Mouse (Mus musculus) right cerebral cortex, postnatal 4 days (tissue): ENCODE results near the gene Pkd1l2.

Experiments
- DNase-seq: peaks from one replicate; pipeline ENCODE4 v3.0.0-alpha.2; 2022

The Pkd1l2 gene

DNA sequence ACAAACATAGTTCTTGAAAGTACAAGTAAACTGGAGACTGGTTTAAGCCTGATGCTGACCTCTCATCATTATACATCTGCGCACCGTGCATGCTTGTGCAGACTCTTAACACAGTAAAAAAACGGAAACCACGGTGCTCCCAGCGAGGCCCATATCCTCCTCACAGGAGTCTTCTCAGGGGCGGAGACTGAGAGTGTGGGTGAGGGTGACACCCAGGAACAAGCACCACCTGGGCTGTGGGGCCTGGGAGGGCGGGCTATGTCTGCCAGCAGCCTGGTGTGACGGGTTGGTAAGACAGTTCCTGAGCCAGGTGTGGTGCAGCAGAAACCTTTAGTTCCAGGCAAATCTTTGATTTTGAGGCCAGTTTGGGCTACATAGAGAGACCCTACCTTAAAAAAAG lies 129.8 kb downstream of the Pkd1l2 start:
- DNase-seq: no peak

GRCm38 (mm10) chr8:116951778-116952177 lies 130.5 kb downstream of the Pkd1l2 start:
- no peak for DNase-seq

GRCm38 (mm10) chr8:116951369-116951768 lies 130.9 kb downstream of the Pkd1l2 start:
- DNase-seq: no peak

GRCm38 (mm10) chr8:116947589-116947988 lies 134.7 kb downstream of the Pkd1l2 start:
- no peak for DNase-seq

- DNase-seq: no peak
Observed at GRCm38 (mm10) chr8:116946851-116947250, 135.4 kb downstream of the Pkd1l2 start.

DNA sequence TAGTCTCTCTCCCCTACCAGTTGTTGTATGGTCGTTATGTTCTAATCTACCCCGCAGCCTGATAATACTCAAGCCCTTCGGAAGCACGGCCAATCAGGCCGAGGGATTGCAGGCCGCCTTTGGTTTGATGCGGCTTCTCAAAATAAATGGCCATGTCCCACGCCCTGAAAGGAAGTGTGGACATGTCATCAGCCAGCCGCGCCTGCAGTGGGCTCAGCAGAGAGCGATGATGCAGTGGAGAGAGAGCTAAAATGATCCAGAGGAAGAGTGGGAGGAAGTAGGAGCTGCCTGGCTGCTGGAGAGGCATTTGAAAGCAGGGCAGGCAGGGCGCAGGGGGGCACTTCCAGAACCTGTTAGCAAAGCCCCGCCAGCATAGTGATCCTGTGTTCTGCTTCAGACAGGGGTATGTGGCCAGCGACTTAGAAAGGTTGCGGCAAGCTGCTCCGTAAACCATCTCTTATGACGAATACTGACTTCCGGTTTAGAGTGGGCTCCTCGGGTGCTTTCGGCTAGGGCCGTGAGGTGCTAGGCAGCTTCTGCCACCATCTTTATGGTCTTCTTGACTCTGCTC lies 135.9 kb downstream of the Pkd1l2 start:
- DNase-seq: no peak
